Mouse (Mus musculus) forebrain, embryonic 11.5 days (tissue): ENCODE results near the gene Nxnl1. TPM values are rescaled to one million over a fixed set of nuclear protein-coding genes. Genes with fewer than 3 reads are reported as not detected.
"Not testable (repeated sequence)": the region's sequence is repeated elsewhere in the genome, so short reads cannot be mapped to it uniquely, and the experiment has no call there.

Source experiments
- ATAC-seq: fragments of 200-750 bp; cut with Nextera tagmentation; replicated peaks from 2 replicates; pipeline ENCODE4 v1.8.0; 2017; ENCODE audit warnings: moderate TSS enrichment; ENCODE audit not compliant: low FRiP score
- DNase-seq: peaks from one replicate; pipeline ENCODE4 v3.0.0-alpha.2; 2017; ENCODE audit warnings: low spot score
- H3K27ac ChIP-seq: fragments of 300-500 bp; sonication (generic); 2 replicates; pipeline ENCODE4 v1.5.1; 2014; ENCODE audit warnings: low read depth, low read length
- H3K27me3 ChIP-seq: fragments of 300-500 bp; sonication (generic); 2 replicates; pipeline ENCODE4 v1.6.1; 2014; ENCODE audit warnings: mild to moderate bottlenecking, low read length, mixed read lengths; ENCODE audit not compliant: control insufficient read depth, insufficient read depth
- H3K36me3 ChIP-seq: fragments of 300-500 bp; sonication (generic); 2 replicates; pipeline ENCODE4 v1.6.1; 2014; ENCODE audit warnings: mild to moderate bottlenecking, low read length, moderate library complexity, mixed read lengths; ENCODE audit not compliant: control insufficient read depth, insufficient read depth
- H3K4me1 ChIP-seq: fragments of 300-500 bp; sonication (generic); replicated peaks from 2 replicates; pipeline ENCODE4 v1.6.1; 2014; ENCODE audit warnings: low read length, mixed read lengths; ENCODE audit not compliant: control insufficient read depth, insufficient read depth
- H3K4me2 ChIP-seq: fragments of 300-500 bp; sonication (generic); 2 replicates; pipeline ENCODE4 v1.6.1; 2014; ENCODE audit warnings: low read depth, mild to moderate bottlenecking, low read length, moderate library complexity, mixed read lengths; ENCODE audit not compliant: severe bottlenecking
- H3K4me3 ChIP-seq: fragments of 300-500 bp; sonication (generic); 2 replicates; pipeline ENCODE4 v1.5.1; 2014; ENCODE audit warnings: low read depth, low read length
- H3K9ac ChIP-seq: fragments of 300-500 bp; sonication (generic); 2 replicates; pipeline ENCODE4 v1.6.1; 2014; ENCODE audit warnings: low read length
- H3K9me3 ChIP-seq: fragments of 300-500 bp; sonication (generic); 2 replicates; pipeline ENCODE4 v1.6.1; 2016; ENCODE audit warnings: low read length, mixed read lengths; ENCODE audit not compliant: control insufficient read depth
- WGBS: fragments of 180-500 bp; shearing (Covaris S2); extraction: QIAGEN DNeasy Blood & Tissue Kit; methylation state at CpG from one replicate; pipeline ENCODE4 v1.1.7; 2014; 5-methylcytosine and 5-hydroxymethylcytosine counted together
- polyA plus RNA-seq: library from polyadenylated mRNA; unstranded; fragments of >200 nt; fragmentation: Nextera tagmentation; extraction: Ambion mirVana; gene quantifications from 2 replicates; pipeline ENCODE4 v1.2.1, GENCODE M21; 2014

Nxnl1 gene
- polyA plus RNA-seq, 1 experiment from 2014 or later: not detected

- ATAC-seq (peak; percentile 95), DNase-seq (peak; percentile 96)
- Histone ChIP-seq H3K4me3 (peak within 1 kb of the TSS; percentile 80), H3K4me2 (peak within 1 kb of the TSS; percentile 89), H3K27ac (no peak within 1 kb of the TSS), H3K4me1 (peaks cover 2% of the 10 kb centered on the region; the same call in 1 of the 2 replicates), H3K9me3 (no peaks in the 10 kb centered on the region), H3K27me3 (no peaks in the 10 kb centered on the region), H3K9ac (peak within 1 kb of the TSS; percentile 77), H3K36me3 (peaks cover 2% of the 10 kb centered on the region; the same call in 1 of the 2 replicates)
- under 1% methylated on average over 53 of the region's 55 CpGs for WGBS
Measured at GRCm38 (mm10) chr8:71542632-71543343, 23.6 kb downstream of the Nxnl1 start, which contains the start of gene Mvb12a. Mvb12a (plus strand) TSS chr8:71542922.

- H3K4me3 ChIP-seq: peak within 1 kb of the TSS; percentile 24
- WGBS: 3% methylated on average over 37 of the region's 37 CpGs
- H3K9ac ChIP-seq: no peak within 1 kb of the TSS
- peak; percentile 82 for DNase-seq
- H3K4me1 ChIP-seq: no peaks in the 10 kb centered on the region
- peaks cover 3% of the 10 kb centered on the region; the same call in 1 of the 2 replicates for H3K27me3 ChIP-seq
- peak within 1 kb of the TSS; percentile 44 for H3K4me2 ChIP-seq
- H3K9me3 ChIP-seq: no peaks in the 10 kb centered on the region
- H3K36me3 ChIP-seq: no peaks in the 10 kb centered on the region
- no peak within 1 kb of the TSS for H3K27ac ChIP-seq
- 0 out of 2 replicates have a peak, but pooled peaks have one; percentile 39 for ATAC-seq
Measured at GRCm38 (mm10) chr8:71537028-71537867, 29.2 kb downstream of the Nxnl1 start, which contains the start of gene Bst2. Bst2 (minus strand) TSS chr8:71537456.

GRCm38 (mm10) chr8:71535663-71536062 lies 30.7 kb downstream of the Nxnl1 start:
- H3K9me3 ChIP-seq: no peaks in the 10 kb centered on the region
- H3K36me3 ChIP-seq: no peaks in the 10 kb centered on the region
- no peak for DNase-seq
- WGBS: 70% methylated on average over 5 of the region's 5 CpGs
- peaks cover 3% of the 10 kb centered on the region; the same call in 1 of the 2 replicates for H3K27me3 ChIP-seq
- H3K9ac ChIP-seq: no peak overlapping the region
- no peak overlapping the region for H3K27ac ChIP-seq
- no peak overlapping the region for H3K4me2 ChIP-seq
- H3K4me1 ChIP-seq: no peaks in the 10 kb centered on the region
- H3K4me3 ChIP-seq: no peak overlapping the region
- no peak for ATAC-seq

GRCm38 (mm10) chr8:71534263-71534810 lies 32.1 kb downstream of the Nxnl1 start:
- Histone ChIP-seq H3K4me3 (no peak overlapping the region), H3K4me2 (no peak overlapping the region), H3K9me3 (no peaks in the 10 kb centered on the region), H3K4me1 (no peaks in the 10 kb centered on the region), H3K27ac (no peak overlapping the region), H3K27me3 (peaks cover 3% of the 10 kb centered on the region; the same call in 1 of the 2 replicates), H3K9ac (no peak overlapping the region), H3K36me3 (no peaks in the 10 kb centered on the region)
- WGBS: 44% methylated on average over 3 of the region's 3 CpGs
- no peak for ATAC-seq
- no peak for DNase-seq

- H3K4me3 ChIP-seq, H3K4me1 ChIP-seq, H3K9me3 ChIP-seq, DNase-seq, H3K4me2 ChIP-seq, H3K36me3 ChIP-seq, ATAC-seq, H3K27me3 ChIP-seq, H3K27ac ChIP-seq, H3K9ac ChIP-seq: not testable (repeated sequence)
- 73% methylated on average over 5 of the region's 12 CpGs for WGBS
Measured at GRCm38 (mm10) chr8:71530735-71531467, 35.5 kb downstream of the Nxnl1 start.

GRCm38 (mm10) chr8:71528362-71529073 lies 37.9 kb downstream of the Nxnl1 start:
- Histone ChIP-seq H3K4me3 (no peak overlapping the region), H3K9me3 (no peaks in the 10 kb centered on the region), H3K27me3 (peaks cover 22% of the 10 kb centered on the region), H3K9ac (no peak overlapping the region), H3K36me3 (no peaks in the 10 kb centered on the region), H3K4me1 (no peaks in the 10 kb centered on the region; the same call in 1 of the 2 replicates), H3K4me2 (no peak overlapping the region), H3K27ac (no peak overlapping the region)
- 87% methylated on average over 11 of the region's 11 CpGs for WGBS
- ATAC-seq (no peak), DNase-seq (no peak)

- 61% methylated on average over 3 of the region's 3 CpGs for WGBS
- H3K27me3 ChIP-seq: peaks cover 24% of the 10 kb centered on the region
- no peak overlapping the region for H3K4me2 ChIP-seq
- no peak overlapping the region for H3K4me3 ChIP-seq
- ATAC-seq (no peak), DNase-seq (no peak)
- H3K9me3 ChIP-seq: no peaks in the 10 kb centered on the region
- H3K4me1 ChIP-seq: no peaks in the 10 kb centered on the region; the same call in 1 of the 2 replicates
- no peak overlapping the region for H3K9ac ChIP-seq
- H3K36me3 ChIP-seq: no peaks in the 10 kb centered on the region
- no peak overlapping the region for H3K27ac ChIP-seq
Measured at GRCm38 (mm10) chr8:71527162-71527870, 39.1 kb downstream of the Nxnl1 start.
